Mouse (Mus musculus) ovary, postnatal 10 days (tissue): Measurements from ENCODE around the gene Bbs5.
"Not testable (repeated sequence)": the region's sequence is repeated elsewhere in the genome, so short reads cannot be mapped to it uniquely, and the experiment has no call there.

Experiments used
- DNase-seq: peaks from one replicate; pipeline ENCODE4 v3.0.0; 2022; ENCODE audit warnings: low spot score

Bbs5 gene

DNA sequence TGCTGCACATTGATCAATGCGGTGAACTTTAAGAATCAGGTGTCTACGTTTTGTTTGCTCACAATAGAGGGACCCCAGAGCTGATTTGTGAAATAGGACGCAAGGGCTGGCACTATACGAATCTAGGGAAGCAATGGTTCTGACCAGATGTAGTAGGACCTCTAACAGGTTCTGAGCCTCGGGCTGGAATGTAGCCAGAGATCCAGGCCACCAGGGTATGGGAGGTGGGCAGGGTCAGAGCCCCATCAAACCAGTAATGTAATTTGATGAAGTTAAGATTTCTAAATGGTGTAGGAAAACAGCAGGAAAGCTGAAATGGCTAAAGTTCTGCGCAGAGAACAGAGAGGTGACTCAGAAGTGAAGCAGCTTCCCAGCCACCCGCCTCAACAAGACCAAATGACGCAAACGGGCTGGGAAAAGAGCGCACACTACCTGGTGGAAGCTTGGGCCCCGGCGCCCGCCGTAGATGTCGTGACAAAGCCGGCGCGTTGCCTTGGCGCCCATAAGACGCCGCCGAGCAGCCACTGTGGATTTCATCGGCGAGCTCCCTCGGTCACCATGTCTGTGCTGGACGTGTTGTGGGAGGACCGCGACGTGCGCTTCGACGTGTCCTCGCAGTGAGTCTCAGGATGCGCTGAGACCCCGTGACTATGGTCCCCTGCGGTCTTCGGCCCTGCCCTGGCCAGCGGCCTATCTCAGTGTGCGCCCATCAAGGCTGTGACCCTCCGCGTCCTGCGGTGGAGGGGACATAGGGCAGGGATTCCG, at the start of gene Bbs5:
Gene Bbs5, plus strand, starts transcription at position 446 of the 765 bp plus-strand sequence.
- DNase-seq = peak; percentile 67

DNA sequence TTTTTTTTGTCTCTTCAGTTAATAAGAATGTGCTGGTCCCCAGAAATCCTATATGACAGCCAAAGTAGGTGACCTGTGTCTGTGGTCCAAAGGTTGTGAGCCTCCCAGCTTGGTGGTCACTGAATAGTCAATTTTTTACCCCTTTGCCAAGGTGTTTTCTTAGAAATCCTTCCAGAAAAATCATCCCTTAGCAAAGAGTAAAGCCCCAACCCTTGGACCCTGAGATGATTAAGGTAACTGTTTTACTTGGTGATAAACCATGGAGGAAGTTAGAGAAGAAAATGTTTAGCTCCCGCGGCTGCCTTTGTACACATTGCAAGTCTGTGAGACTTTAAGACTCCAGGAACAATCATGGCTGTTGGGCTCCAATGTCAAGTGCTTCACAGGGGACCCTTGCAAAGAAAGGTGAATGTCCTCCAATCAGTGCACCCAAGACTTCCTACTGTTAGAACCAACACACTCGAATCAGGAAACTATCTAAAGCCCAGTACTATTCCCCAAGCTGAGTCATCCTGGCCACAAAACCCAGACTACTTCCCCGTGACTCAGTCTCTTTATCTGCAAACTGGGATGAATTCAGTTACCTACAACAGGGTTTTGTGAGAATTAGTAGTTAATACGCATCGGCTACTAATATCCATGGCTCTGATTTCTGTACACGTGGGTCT, 43.1 kb upstream of the Bbs5 start:
- no peak for DNase-seq

DNA sequence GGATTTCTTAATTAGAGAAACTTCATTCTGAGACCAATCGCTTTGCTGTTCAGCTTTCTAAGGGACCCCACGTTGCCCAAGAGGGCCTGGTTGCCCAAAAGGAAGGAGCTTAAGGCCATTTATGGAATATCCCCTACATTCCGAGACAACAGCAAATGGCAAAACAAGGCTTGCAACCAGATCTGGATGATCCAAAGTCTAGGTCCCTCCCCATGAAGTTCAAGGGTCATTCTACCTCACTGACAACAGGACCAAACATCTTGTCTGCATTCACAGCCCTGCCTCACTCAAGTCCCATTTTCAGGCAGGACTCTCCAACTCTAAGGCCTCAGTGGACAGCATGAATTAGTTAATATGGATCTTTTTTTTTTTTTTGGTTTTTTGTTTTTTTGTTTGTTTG, 40.4 kb upstream of the Bbs5 start:
- no peak for DNase-seq

DNA sequence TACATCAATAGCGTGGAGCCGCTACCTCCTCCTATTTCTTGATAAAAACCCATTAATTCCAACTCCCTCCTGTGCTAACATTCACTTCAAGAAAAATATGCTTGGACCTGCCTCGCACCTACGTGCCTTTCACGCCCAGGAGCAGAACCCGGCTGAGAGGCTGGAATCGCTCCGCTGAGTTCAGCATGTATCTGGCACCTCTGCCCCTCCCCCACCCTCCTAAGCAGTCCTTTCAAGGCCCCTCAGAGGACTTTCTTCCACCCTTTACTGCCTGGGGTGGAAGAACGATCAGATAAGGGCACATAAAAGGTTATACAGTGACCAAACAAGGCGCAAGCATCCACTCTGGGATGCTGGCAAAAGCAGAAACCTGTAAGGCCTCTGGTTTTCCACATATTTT, 34.7 kb upstream of the Bbs5 start:
- no peak for DNase-seq

DNA sequence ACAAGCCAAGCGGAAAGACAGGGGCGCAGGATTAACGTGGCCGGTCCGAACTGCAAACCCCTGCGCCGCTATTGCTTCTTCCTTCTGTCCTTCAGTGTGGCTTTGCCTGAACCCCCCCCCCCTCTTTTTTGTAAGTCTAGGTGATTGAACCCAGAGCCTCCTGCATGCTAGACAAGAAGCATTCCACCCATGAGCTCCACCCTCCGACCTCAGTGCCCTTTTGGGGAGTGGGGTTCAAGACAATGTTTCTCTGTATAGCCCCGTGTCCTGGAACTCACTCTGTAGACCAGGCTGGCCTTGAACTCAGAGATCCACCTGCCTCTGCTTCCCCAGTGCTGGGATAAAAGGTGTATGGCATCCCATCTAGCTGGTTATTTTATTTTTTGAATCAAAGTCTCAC, 34.3 kb upstream of the Bbs5 start:
- DNase-seq = no peak

DNA sequence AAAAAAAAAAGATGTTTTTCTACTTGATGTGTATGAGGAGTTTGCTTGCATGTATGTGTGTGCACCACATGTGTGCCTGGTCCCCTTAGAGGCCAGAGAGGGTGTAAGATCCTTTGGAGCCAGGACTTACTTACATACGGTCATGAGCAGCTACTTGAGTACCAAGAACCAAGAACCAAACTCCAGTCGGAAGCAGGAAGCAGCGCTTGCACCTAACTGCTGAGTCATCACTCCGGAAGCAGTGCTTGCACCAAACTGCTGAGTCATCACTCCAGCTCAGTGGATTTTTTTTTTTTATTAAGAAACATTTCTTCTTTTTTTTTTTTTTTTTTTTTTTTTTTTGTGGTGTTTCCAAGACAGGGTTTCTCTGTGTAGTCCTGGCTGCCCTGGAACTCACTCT, 33.7 kb upstream of the Bbs5 start:
- no peak for DNase-seq

DNA sequence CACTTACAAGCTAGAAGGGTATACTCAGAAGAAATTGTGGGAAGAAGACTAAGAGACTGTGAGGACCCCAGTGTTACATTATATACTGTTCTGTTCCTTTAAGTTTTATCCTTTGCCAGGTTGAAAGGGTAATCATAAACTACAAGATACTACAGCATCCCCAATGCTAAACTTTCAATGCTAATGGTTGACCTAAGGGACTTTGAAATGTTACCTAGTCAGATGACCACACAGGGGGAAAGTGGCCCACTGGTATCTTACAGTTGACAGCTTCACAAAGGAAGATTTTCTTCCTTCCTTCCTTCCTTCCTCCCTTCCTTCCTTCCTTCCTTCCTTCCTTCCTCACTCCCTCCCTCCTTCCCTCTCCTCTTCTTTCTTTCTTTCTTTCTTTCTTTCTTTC, 28.6 kb upstream of the Bbs5 start:
- no peak for DNase-seq

DNA sequence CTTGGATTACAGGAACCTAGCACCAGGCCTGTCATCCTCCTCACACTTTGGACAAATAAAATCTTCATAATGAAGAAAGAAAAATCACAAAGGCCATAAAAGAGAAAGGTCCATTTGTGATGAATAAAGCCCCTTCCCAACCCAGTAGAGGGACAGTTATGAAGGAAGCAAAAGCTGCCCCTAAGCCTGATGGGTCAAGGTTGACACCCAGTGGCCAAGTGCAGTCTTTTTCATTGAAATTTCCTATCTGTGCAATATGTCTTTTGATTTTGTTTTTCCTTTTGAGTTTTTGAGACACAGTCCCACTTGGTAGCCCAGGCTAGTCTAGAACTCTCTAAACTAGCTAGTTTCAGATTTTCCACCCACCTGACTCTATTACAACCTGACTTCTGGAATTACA, 27.7 kb upstream of the Bbs5 start:
- DNase-seq = no peak

DNA sequence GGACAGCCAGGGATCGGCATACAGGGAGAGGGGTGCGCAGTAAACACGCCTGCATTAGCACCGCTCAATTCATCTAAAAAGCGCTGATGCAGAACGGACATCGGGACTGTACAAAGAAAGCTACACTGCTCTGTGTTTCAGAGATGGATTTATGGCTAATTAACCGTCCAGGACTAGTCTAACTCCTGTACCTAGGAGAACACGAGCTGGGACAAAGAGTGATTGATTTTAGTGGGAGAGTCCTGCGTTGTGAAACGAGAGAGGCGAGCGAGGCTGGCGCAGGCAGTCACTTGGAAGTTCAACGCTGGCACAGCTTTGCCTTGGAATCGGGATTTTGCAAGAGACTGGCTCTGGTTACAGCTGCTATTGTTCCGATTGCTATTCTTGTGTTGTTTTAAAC, 17.8 kb upstream of the Bbs5 start:
- no peak for DNase-seq

DNA sequence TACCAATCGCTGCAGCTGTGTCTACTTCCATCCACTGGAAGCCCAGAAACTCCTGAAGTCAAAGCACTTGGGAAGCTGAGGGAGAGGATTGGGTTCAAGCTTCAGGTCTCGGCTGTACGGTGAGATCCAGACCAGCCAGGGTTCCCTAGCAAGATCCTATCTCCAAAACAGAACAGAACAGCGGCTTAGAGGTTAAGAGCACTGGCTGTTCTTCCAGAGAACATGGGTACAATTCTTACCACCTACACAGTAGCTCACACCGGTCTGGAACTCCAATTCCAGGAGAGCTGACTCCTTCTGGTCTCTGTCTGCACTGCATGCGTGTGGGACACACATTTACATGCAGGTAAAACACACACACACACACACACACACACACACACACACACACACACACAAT, 17.1 kb upstream of the Bbs5 start:
- no peak for DNase-seq

DNA sequence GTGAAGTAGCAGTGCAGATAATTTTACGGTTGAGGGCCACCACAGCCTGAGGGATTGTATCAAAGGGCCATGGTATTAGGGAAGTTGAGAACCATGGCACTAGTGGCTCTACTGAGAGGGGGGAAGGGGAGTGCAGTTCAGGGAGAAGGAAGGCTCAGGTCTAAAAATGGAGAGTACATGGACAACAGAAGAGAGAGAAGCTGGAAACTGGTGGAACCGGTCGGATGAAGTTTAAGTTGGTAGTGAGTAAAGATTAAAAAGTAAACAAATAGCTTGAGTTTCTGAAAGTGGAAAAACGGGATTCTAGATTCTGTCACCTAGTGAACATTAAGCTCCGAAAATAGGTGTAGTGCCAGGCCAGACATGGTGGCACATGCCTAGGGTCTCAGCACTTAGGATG, 16.2 kb upstream of the Bbs5 start:
- DNase-seq = no peak

DNA sequence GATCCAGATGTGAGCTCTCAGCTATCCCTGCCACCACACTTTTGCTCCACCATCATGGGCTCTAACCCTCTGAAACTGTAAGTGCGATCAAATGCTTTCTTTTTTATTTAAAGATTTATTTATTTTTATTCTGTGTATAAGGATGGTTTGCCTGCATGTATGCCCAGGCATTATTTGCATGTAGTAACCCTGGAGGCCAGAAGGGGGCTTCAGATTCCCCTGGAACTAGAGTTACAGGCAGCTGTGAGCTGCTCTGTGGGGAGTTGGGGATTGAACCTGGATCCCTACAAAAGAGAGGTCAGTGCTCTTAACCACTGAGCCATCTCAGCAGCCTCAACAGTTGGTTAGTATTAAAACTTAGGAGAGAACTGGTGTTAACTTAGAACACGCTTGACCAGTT, 15.5 kb upstream of the Bbs5 start:
- no peak for DNase-seq

DNA sequence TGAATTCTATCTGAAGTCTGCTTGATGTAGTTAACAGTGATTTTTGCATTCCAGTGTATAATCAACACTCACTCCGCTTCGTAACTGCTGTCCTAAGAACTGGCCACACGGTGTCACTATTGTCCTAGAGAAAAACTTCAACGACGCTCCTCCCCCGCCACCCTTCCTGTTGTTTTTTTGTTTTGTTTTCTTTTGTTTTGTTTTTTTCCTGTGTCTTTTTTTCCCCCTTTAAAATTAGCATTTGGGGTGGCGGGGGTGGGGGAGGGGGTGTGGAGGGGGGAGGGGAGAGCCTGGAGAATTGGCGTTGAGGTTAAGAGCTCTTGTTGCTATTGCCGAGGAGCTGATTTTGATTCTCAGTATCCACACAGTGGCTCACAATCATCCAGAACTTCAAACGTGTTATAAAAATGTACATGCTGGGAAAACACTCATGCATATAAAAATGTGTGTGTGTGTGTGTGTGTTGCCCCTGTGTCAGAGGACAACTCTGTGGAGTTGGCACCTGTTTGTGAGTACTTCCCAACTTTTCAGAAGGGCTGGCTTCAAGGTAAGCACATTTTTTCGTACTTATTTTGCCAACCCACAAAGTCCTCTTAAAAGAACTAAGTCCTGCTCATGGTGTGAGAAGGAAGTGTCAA, 11.8 kb upstream of the Bbs5 start:
- DNase-seq = no peak

DNA sequence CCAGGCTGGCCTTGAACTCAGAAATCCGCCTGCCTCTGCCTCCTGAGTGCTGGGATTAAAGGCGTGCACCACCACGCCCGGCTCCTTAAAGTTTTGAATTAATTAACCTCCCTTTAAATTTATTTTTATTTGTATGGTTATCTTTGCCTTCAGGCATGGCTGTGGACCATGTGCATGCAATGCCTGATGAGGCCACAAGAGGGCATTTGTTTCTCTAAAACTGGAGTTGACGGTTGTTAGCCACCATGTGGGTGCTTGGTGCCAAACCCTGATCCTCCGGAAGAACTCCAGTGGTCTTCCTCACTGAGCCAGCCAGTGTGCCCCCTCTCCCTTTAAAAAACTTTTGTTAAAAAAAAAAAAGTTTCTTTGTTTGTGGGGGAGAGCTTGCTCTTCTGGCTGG, 11.2 kb upstream of the Bbs5 start:
- no peak for DNase-seq

DNA sequence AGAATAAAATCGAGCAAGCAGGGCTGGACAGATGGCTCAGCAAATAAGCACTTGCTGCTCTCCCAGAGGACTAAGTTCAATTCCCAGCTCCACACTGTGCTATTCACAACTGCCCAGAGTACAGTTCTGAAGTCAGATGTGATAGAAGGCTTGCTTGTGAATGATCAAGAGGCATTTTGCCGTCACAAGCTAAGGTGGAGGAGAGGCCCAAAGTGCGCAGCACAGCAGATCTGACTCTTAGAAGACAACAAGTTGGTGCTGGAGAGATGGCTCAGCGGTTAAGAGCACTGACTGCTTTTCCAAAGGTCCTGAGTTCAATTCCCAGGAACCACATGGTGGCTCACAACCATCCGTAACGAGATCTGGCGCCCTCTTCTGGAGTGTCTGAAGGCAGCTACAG, 9.0 kb upstream of the Bbs5 start:
- DNase-seq = not testable (repeated sequence)

DNA sequence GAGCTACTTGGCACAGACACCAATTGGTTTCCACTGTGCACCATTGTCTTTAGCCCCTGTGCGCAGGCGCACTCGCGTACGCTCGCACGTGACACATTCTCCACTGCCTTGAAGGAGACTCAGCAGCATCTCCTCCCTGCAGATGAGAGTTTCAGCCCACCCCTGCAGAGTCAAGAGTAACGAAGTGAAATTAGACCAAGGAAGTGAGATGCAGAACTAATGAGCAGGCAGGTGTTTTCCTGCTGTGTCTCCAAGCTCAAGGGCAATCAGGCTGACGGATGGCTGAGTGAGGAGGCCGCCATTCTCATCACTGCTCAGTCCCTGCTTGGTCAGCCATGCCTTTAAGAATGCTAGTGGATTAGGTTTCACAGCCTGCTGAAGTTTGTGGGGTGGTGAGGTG, 6.9 kb upstream of the Bbs5 start:
- DNase-seq = no peak

DNA sequence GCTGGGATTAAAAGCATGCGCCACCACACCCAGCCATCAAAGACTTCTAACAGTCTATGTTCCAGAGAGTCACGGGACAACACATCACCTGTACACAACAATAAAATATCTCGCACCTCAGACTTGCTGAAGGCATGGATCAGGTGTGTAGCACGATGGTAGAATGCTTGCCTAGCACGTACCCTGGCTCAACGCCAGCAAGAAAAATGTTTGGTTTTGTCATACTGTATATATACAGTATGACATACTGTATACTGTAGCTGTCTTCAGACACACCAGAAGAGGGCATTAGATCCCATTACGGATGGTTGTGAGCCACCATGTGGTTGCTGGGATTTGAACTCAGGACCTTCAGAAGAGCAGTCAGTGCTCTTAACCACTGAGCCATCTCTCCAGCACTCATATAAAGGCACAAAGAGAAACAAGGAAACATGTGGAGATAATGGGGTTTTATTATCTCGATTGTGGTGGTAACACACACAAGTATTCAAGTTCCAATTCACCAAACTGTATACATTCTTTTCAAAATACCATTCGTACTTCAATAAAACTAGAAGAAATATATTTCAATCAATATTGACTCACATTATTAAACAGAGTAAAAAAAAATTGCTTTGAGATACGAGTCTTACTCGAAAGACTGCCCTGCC, 1.9 kb upstream of the Bbs5 start:
- no peak for DNase-seq

DNA sequence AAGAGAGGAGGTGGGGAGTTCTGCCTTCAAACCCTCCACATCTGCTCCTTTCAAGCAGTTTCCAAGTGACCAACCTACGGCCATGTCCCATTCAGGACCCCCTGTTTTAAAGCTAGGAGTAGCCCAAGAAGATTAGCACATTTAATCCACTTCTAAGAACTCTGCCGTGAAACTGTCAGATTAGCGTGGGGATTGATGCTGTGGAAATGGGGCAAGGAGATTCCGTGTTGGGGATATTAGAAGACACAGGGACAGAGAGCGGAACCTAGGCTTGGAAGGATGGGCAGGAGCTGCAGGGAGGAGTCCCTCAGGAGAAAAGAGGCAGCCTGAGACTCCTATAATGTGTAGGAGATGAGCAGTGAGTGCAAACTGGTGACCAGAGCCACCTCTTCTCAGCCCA, 2.7 kb downstream of the Bbs5 start:
- no peak for DNase-seq

DNA sequence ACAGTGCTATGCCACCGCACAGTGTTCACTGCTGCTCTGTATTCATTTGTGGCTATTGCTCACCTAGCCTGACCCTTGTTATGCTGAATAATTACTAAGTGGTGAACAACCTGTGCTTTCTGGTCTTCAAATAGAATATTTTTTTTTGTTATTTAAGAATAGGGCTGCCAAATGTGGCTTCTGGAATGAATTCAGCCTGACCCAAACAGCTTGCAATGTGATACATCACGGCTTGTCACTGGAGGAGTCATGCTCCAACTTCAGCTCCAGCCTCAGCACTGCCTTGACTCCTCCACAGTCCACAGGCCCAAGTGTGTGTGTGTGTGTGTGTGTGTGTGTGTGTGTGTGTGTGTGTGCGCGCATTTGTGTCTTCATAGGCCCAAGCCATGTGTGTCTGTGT, 12.4 kb downstream of the Bbs5 start:
- no peak for DNase-seq

DNA sequence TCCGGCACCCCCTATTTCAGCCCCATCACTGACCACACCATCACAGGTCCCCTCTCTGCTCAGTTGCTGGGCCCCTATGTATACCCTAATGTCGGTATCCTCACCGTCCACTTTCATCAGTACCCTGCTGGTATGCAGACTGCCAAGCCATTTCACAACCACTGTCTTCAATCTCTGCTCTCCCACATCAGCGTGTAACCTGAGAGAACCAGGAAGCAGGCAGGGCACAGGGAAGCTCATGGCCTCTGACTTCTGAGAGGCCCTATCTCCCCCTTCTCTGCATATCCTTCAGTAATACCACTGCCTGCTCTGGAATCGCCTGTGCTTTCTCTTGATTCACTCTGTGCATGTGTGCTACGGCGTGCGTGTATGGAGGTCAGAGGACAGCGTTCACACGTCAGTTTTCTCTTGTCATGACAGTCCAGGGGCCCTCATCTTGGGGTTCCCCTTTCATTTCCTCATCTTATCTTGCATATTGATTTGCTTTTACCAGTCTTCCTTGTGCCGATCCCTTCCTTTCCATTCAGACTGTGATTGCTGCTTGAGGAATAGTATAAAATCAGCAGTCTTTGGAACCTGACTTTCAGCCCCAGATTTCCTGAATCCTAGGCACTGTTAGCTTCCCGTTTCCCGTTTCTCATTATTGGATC, 17.0 kb downstream of the Bbs5 start:
- no peak for DNase-seq

DNA sequence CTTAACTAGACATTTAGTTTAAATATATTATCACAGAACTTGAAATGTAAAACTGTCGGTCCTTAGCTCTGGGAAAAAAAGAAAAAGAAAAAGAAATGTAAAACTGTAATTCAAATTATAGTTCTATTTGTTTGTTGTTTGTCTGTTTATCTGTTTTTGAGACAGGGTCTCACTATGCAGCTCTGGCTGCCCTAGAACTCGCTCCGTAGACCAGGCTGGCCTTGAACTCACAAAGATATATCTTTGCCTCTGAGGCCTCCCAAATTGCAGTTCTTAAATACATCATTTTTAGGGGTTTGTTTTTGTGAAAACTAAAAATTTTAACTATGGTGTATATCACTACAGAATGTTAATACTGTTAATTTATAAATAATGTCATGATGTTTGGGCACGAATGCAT, 20.7 kb downstream of the Bbs5 start:
- DNase-seq = no peak

DNA sequence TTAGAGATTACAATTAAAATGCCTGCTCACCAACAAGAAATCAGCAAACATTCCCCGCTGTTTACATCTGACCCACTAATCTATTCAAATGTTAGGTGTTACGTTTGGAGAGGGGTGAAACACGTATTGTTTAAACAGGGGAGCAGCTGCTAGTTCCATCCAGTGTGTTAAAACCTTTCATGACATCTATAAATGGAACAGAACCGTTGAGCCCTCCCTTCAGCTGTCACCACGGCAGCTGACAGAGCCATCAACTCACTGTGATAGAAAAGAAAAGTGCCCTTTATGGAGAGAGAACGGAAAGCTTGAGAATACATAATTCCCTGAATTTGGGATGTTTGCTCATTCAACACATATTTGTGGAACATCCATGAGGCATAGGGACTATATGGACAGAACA, 21.4 kb downstream of the Bbs5 start:
- no peak for DNase-seq

DNA sequence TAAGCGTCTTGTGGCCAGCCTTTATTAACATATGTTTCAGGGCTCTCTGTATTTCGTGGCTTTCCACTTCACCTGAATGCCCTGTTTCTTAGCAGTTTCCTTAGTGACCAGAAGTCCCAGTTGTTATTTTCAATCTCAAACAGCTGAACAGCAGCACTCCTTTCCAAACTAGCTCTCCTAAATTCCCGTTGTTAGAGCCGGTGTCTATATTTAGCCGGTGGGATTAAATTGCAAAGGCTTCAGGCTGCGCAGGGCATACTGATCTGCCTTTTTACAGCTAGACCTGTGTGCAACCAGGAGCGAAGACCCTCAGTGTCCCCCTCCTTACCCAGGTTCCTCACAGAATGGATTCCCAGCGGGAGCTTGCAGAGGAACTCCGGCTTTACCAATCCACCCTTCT, 22.9 kb downstream of the Bbs5 start, which contains the start of gene Klhl41:
Gene Klhl41, plus strand, starts transcription at position 268 of the 400 bp plus-strand sequence.
- DNase-seq = no peak
